Mouse (Mus musculus) adrenal gland, adult 2 months (tissue): Measurements from ENCODE around the gene Syne4. TPM values are rescaled to one million over a fixed set of nuclear protein-coding genes. Genes with fewer than 3 reads are reported as not detected.

Experiments used
- DNase-seq: peaks from one replicate; pipeline ENCODE4 v3.0.0; 2021
- polyA plus RNA-seq: library from polyadenylated mRNA; depleted of rRNA; stranded (reverse); fragments of >200 nt; gene quantifications from 2 replicates; pipeline ENCODE4 v1.2.3, GENCODE M21; 2012
- total RNA-seq, 2 experiments: library from RNA; stranded (reverse); gene quantifications; 2 replicates each; pipeline ENCODE4 v1.2.3; 2021

Syne4 gene
- total and polyA plus RNA-seq, 3 experiments, result 18.8 to 59.1 (median 34.5) TPM

DNA sequence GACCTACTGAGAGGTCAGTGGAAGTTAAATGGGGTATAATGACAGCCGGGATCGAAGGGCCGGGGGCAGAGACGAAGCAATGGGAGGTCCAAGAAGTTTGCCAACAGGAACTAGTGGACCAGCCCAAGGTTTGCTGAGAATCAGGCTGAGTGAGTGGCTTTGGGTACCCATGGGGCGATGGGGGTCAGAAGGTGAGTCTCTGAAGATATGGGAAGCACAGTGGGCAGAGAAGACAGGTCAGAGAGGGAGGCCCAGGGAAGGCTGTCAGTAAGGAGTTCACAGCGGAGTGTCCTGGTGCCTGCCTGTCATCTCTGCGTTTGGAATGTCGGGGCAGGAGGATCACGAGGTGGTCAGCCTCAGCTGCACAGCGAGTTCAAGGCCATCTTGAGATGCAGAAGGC lies 13.8 kb downstream of the Syne4 start:
- DNase-seq, result no peak

- peak; percentile 76 for DNase-seq
These were observed 17.3 kb downstream of the Syne4 start for GRCm38 (mm10) chr7:30331887-30332286.

GRCm38 (mm10) chr7:30332622-30333259 lies 18.1 kb downstream of the Syne4 start:
- no peak for DNase-seq

- peak; percentile 88 for DNase-seq
These were observed 18.8 kb downstream of the Syne4 start for GRCm38 (mm10) chr7:30333436-30333835.

DNA sequence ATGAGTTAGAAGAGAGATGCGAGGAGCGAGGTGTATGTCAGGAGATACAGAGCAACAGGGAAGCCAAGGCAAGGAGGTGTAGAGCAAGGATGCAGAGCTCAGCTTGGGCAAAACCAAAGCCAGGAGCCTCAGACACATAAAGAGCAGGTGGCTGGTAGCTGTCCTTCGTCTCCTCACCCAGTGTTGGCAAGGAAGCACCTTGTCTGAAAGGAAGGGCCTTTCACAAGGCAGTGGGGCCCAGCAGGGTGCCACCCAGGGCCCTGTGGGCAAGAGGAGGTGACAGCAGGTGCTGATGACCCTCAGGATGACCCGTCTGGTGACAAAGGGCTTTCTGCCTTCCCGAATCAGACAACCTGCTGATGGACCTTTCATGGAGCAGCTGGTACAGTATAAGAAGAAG lies 20.0 kb downstream of the Syne4 start:
- DNase-seq, result no peak

GRCm38 (mm10) chr7:30335688-30336087 lies 21.1 kb downstream of the Syne4 start:
- DNase-seq, result no peak

DNA sequence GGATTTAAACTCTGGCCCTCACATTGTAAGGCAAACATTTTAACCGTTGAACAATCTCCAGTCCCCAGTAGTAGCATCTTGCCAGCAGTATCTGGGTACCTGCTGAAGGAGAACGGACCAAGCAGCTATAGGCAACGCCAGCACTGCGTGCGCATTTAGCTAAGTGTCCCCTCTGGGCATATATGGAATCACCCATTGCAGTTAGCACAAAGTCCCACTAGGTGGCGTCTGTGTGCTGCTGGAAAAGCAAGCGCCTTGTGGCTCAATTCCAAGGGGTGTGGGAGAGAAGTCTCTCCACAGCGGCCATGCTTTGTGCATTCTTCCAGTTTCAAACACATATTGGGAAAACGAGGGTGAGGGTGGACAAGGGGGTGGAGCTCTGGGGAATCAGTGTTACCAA lies 21.8 kb downstream of the Syne4 start:
- DNase-seq, result peak; percentile 73

DNA sequence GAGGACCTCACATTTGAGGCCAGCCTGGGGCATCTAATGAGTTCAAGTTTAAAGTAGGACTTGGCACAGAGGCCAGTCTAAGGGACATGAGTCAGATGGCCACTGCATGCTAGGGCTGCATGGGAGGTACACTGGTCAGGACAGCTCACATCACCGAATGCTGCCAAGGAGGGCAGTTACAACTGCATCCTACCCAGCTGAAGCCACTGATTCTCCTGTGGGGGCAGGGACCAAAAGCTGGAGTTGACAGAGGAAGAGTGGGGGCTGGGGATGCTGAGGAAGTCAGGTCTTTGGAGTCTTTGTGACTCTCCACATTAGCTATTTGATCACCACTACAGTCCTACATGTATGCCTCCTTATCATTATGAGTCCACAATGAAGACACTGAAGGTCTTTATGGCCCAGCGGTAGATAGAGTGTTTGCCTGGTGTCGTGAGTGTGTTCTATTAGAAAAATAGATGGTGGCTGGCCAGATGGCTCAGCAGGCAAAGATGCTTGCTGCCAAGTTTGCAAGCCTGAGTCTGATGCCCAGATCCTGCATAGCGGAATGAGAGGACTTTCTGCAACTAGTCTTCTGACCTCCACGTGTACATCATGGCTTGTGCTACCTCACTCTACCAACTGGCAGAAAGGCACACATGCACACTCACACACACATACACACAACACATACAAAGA lies 25.0 kb downstream of the Syne4 start:
- DNase-seq, result no peak

- peak; percentile 63 for DNase-seq
These were observed 32.2 kb downstream of the Syne4 start for GRCm38 (mm10) chr7:30346635-30347379.

GRCm38 (mm10) chr7:30347828-30348227 lies 33.2 kb downstream of the Syne4 start:
- DNase-seq, result peak; percentile 72

GRCm38 (mm10) chr7:30353279-30353822 lies 38.7 kb downstream of the Syne4 start:
- DNase-seq, result peak; percentile 68

- DNase-seq, result peak; percentile 28
These were observed 39.5 kb downstream of the Syne4 start for GRCm38 (mm10) chr7:30354059-30354458.

GRCm38 (mm10) chr7:30358378-30359186 lies 44.0 kb downstream of the Syne4 start:
- DNase-seq, result no peak

GRCm38 (mm10) chr7:30359276-30359865 lies 44.8 kb downstream of the Syne4 start:
- no peak for DNase-seq

DNA sequence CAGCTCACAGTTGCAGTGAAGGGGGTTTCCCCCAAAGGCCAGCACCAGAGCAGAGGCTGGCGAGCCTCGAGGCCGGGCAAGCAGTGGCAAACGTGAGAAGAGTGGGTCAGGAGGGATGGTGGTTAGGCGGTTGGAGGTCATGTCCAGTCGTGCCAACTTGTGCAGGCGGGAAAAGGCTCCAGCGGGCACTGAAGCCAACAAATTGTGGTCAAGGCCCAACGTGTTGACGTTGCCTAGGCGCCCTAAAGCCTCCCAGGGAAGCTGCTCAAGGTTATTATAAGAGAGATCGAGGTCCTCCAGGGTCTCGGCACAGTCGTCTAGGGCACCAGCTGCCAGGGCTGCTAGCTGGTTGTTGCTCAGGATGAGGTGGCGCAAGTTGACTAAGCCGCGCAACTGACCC lies 45.4 kb downstream of the Syne4 start:
- peak; percentile 79 for DNase-seq

GRCm38 (mm10) chr7:30362652-30363343 lies 48.2 kb downstream of the Syne4 start, which contains the start of gene Lrfn3:
Gene Lrfn3, minus strand, starts transcription at chr7:30362772.
- DNase-seq, result peak; percentile 61

DNA sequence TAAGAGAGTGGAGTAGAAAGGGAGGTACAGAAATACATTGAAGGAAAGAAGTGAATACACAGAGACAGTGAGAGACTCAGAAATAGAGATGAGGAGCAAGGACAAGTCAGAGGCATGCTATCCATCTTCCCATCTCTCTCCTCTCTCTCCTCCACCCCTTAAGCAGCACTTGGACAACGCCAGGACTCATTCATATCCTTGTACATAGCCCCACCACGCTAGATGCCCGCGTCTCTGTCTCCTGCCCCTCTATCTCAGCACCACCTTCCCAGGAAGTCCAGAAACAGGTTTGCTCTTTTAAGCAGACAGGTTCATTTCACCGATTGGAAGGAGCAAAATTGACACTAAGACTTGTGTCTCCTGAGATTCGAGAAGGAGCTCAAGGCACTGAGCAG lies 48.7 kb downstream of the Syne4 start:
- DNase-seq, result no peak

GRCm38 (mm10) chr7:30367466-30367865 lies 52.9 kb downstream of the Syne4 start:
- no peak for DNase-seq
